Mouse (Mus musculus) thymus, postnatal 4 days (tissue): ENCODE measurements around the gene Xpc.

Source experiments
- DNase-seq: peaks from one replicate; pipeline ENCODE4 v3.0.0; 2021

Xpc gene

DNA sequence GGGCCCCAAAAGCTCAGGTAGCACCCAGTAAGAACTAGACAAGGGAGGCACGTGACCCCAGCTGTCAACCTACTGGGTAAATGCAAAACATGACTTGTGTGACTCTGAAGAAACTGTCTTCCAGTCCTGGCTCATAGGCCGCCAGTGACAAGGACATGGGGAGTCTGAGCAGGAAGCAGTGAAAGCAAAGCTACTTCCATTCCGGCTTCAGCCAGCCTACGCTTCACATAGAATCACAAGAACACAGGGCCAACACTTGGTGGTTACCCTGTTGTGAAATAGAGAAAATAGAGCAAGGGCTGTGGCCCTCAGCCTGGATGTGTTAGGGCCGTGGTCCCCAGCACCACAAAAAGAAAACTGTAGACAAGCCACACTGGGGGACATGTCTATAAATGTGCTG lies 7.1 kb upstream of the Xpc start:
- DNase-seq = no peak

- DNase-seq = no peak
Observed at GRCm38 (mm10) chr6:91518454-91519020, 2.8 kb upstream of the Xpc start.

- peak; percentile 41 for DNase-seq
Observed at GRCm38 (mm10) chr6:91514737-91515362, 838 bp downstream of the Xpc start.

DNA sequence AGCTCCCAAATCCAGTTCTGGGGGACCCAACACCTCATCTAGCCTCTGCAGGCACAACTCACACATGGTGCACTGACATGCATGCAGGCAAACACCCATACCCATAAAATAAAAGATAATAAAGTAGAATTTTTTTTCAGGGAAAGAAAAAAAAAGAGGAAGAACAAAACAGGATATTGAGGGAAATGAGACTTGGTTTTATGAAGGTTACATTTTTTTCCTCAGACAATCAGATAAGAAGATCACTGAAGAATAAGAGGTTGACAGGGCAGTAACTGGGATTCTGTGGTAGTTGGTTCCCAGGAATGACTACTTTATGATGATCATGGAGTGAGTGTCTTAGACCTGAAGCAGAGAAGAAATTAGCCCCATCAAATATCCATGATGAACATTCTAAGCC lies 1.6 kb downstream of the Xpc start:
- DNase-seq = no peak

DNA sequence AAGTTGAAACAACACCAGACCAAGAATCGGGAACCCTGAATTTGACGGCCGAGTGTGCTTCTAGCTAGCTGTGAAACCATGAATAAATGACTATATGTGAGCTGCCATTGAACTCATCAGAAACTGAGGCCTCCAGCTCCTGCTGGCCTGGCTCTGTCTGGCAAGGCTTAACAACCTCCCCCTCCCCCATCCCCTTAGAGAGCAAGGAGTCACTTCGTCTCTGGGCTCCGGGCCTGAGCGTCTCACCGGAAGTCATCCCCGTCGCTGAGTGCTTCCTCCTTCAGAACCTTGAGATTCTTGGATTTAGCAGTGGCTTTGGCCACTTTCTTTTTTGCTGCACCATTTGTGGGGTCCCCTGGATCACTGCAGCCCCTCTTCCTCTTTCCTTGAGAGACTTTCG lies 5.5 kb downstream of the Xpc start:
- DNase-seq = peak; percentile 18

DNA sequence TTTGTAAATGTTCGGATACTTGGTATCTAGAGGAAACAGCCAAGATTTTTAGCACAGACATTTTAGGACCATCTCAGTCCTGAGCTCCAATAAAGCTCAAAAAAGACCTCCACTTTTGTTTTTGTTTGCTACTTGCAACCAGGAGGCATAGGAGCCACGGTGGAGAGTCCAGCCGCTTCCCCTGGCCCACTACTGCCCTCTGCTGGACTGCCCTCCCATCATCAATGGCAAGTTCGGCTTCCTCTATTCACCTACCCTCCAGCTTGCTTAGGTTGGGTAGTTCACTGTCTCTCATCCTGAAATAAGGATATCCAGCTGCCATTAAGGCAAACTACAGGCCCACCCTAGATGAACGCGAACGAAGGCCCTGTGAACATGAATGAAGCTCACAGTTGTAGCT lies 6.4 kb downstream of the Xpc start:
- DNase-seq = peak; percentile 97

- peak; percentile 68 for DNase-seq
Observed at GRCm38 (mm10) chr6:91508041-91508440, 7.6 kb downstream of the Xpc start.

- peak; percentile 67 for DNase-seq
Observed at GRCm38 (mm10) chr6:91506036-91506435, 9.7 kb downstream of the Xpc start.

- no peak for DNase-seq
Observed at GRCm38 (mm10) chr6:91503302-91503701, 12.4 kb downstream of the Xpc start.

DNA sequence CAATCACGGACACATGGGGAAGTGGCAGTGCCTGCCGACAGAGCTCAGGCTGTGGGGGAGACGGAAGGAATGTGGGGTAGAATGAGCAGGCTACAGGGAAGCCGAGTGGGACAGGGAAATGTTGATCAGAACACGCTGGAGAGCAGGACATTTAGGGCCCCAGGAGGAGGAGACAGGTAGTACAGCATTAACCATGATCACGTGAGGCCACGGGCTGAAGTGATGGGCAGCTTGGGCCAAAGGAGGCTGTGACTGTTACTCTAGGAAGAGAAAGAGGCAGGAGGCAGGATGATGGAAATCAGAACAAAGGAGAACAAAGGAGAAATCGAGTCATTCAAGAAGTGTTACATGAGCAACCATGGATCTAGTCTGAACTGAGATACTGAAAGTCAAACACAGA lies 21.2 kb downstream of the Xpc start:
- no peak for DNase-seq

DNA sequence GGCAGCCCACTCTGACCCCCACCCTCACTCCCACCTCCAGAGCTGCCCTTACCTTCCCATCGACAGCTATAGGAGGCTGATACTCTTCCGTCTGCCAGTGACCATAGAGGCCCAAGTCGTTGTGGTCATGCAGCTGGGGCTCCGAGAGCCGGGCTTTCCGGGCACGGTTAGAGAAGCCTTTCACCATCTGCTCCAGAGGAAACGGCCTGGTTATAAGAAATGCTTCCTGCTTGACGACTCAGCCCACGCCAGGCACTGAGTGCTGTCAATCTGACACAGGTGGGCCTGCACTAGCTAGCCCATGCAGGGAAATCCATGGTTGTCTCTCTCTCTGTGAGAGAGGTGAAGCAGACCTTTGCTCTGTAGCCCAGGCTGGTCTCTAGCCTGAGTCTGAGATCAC lies 22.6 kb downstream of the Xpc start:
- no peak for DNase-seq

DNA sequence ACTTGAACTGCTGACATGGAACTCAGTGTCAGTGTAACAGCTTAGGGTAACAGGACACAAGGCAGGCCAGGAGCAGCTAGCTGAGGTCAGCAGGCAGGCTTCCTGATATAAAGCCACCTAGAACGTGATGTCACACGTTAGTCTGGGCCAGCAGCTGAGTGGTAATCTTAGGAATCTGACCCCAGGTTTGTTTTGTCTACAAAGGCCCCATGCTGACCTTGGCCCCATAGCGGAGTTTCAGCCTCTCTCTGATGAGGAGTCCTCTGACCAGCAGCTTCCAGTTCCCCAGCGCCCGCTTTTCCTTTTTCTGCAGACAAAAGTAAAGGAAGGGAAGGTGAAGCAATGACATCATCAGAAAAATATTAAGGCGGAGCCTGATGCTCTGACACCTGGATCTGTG lies 24.7 kb downstream of the Xpc start:
- no peak for DNase-seq

DNA sequence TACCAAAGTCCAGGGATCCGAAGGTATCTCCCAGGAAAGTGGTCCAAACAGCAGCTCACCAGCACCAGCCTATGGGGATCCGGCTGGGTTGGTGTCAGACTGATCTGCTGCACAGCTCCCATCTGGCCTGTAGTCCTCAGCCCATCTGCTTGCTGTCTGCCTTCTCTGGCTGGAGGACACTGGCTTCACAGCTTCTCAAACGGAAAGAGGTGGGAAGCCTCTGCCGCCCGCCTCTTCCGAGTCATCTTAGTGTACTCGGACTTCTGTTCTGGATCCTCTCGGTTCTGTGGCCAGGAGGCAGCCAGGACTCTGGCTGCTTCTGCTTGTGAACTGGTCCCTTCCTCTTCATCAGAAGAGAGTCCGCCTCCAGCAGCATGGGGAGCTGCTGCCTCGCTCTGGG lies 25.8 kb downstream of the Xpc start:
- DNase-seq = no peak

GRCm38 (mm10) chr6:91488496-91489212 lies 27.0 kb downstream of the Xpc start:
- DNase-seq = no peak

DNA sequence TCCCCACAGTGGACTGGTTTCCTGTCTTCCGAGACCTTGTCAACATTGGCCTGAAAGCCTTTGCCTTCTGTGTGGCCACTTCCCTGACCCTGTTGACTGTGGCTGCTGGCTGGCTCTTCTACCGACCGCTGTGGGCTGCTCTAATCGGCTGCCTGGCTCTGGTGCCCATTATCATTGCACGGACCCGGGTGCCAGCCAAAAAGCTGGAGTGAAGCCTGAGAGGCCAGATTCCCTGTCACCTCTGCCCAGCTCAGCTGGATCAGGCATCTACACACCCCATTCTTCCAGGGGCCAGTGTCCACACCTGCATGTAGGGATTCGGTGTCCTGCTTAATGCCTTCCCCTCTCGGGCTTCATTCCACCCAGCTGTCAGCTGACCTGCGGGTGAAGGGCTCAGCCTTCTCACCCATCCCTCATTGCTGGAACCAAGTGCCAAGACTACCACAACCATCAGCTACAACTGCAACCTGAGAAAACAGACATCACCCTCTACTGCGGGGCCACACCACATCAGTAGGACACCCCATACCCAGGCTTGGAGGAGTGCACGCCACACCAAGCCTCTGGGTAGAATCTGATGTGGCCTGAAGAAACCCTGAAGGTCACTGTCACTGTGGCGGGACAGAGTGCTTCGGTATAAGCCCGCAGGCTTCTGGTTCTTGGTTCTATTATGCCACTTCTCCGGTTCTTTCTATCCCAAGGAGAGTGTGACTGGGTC lies 28.8 kb downstream of the Xpc start:
- DNase-seq = no peak

GRCm38 (mm10) chr6:91483371-91483770 lies 32.3 kb downstream of the Xpc start:
- DNase-seq = no peak

DNA sequence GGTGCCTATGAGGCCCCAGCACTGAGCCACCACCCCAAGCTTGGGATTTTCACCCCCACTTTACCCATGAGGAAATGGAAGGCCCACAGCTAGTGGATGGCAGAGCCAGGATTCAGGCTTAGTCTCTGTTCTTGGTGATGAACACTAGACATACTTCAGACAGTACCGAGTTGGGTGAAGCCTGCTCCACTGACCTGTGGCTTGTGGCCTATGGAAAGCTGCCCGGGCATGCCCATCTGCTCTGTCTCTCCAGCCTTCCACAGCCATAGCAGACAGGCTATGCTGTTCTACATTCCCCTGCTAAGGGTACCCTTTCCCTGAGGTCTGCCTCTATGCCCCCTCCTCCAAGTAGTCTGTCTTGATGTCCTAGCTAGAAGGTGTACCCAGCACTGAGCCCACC lies 39.1 kb downstream of the Xpc start:
- no peak for DNase-seq

GRCm38 (mm10) chr6:91474441-91475190 lies 41.1 kb downstream of the Xpc start:
- peak; percentile 21 for DNase-seq

DNA sequence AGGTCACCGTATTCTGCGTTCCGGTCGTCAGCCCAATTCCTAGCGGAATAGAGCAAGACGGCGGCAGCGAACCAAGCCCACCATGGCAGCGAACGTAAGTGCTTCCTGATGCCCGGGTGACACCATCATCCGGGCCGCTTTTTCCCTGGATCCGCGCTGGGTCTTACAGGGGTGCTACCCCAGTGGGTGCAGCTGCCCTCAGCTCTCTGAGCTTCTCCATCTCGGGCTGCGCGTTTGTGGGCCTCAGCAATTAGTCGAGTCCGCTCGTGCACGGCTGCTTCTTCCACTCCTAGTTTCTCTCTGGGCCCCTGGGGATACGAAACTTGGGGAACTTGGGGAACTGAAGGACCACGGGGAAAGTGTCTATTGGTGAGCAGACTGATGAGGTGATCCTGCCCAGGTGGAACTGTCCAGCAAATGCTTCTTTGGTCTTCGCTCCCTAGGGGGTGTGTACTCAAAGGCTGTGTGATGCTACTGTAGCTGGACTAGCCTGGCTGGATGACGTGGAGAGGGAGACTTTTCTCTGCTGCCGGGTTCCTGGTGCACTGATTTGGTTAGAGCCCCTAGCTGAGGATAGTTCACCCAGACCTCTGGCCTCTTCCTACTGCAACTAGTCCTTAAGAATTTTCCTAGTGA lies 41.8 kb downstream of the Xpc start:
- no peak for DNase-seq

GRCm38 (mm10) chr6:91472868-91473804 lies 42.6 kb downstream of the Xpc start, which contains the start of the genes Chchd4 and Tmem43:
Gene Chchd4 (minus strand): TSS chr6:91473546.
Gene Tmem43 (plus strand): TSS chr6:91473703.
- peak; percentile 97 for DNase-seq

- peak; percentile 17 for DNase-seq
Observed at GRCm38 (mm10) chr6:91472319-91472718, 43.4 kb downstream of the Xpc start.
